Mouse (Mus musculus) CD8-positive naive resting alpha-beta T cell, adult 57 days (primary cell): ENCODE data around the gene Auts2. TPM values are rescaled to one million over a fixed set of nuclear protein-coding genes. Genes with fewer than 3 reads are reported as not detected.

Source experiments
- total RNA-seq: library from RNA; stranded (reverse); gene quantifications from one replicate; pipeline ENCODE4 v1.2.4, GENCODE M21; 2023

Auts2 gene
- total RNA-seq = 59.2 TPM

DNA sequence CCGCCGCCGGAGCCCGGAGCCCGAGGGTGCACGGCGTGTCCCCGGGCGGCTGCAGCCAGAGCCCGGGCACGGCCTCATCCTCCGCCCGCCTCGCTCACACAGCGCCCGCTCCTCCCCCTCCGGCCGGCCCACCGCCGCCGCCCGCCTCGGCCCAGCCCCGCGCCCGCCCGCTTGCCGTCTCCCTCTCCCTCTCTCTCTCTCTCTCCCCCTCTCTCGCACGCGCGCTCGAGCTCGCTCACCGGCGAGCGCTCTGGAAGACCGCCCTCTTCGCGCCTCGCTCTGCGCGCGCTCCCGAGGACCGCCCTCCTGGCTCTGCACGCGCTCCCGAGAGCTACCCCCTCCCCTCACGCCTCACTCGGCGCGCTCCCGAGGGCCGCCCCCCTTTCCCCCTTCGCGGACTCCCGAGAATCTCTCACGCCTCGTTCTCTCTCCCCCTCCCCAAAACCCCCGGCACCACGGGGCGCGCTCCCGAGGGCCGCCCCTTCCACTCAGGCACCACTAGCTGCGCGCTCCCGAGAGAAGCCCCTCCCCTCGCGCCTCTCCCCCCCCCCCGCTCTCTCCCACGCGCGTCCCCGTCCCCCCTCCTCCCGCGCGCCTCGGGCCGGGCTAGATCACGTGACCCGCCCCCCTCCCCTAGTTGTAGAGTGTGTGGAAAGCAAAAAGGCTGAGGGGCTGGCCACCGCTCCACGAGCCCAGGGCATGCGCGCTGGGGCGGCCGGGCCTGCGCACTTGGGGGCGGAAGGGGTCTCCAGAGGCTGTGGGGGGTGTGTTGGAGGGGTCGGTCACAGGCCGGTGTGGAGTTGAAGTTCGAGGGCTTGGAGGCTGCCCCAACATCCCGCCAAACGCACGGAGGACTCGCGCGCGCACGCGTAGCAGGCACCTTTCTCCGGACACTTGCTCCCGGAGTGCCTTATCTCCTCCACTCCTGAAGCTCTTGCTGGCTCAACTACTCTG lies at the start of gene Auts2:
Auts2 (minus strand) TSS at position 227 of the 954 bp plus-strand sequence.

